Mouse (Mus musculus) lung, adult 18-20 months (tissue): ENCODE data around the gene Pth1r.

ENCODE experiments used
- DNase-seq, 2 experiments: peaks; one replicate each; pipeline ENCODE4 v3.0.0; 2022; ENCODE audit warnings: mixed read lengths in 2 of 2

Gene Pth1r

DNA sequence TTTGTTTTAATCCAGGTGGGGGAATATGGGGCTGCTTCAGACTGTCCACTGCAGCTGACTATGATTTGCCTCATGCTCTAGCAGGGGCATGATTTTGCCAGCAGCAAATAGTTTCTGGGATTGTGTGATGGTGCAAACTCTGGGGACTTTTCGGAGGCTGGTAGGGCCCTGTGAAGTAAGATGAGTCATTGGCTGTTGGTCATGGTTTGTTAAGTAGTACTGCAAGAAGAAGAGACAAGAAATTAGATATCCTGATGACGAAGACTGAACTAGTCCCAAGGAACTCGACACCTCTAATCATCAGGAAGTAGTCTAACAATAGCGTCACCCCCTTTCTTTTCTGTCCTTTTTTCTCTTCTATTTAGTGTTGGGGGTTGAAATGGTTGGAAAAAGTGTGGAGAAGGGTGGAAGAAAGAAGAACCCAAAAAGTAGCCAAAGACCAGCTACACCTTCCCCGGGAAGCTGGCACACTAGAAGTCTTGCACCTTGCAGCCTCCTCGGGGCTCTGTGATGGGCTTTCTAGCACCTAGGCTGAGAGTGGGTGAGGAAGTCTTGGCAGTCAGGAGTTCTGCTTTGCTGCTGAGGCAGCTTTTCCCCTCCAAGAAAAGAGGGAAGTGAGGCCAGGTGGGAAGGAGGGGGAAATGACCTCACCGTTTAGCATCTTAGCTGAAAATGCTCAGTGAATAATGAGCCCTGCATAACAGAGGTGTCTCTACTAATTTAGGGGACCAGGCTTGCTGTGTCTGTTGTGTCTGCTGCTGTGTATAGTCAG, 66.0 kb downstream of the Pth1r start:
- DNase-seq = no peak

GRCm38 (mm10) chr9:110678886-110679285, 68.1 kb downstream of the Pth1r start:
- DNase-seq = no peak

DNA sequence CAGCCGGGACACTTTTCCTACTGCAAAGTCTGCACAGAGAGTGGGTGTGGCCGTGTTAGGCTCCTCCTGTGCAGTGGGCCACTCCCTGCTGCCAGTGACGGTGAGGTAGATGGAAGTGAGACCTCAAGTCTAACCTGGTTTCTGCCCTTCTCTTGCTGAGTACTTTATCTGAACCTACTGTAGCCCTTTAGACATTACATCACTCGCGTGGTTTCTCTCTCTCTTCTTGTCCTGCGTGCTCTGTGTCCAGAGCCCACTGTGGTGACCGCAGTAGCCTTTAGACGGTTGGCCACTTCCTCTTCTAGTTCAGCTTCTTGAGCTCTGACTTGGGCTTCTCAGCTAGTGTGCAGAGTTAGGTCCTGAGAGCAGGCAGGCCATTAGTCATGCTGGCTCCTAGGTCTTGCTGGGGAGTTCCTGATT, 70.4 kb downstream of the Pth1r start:
- no peak for DNase-seq

DNA sequence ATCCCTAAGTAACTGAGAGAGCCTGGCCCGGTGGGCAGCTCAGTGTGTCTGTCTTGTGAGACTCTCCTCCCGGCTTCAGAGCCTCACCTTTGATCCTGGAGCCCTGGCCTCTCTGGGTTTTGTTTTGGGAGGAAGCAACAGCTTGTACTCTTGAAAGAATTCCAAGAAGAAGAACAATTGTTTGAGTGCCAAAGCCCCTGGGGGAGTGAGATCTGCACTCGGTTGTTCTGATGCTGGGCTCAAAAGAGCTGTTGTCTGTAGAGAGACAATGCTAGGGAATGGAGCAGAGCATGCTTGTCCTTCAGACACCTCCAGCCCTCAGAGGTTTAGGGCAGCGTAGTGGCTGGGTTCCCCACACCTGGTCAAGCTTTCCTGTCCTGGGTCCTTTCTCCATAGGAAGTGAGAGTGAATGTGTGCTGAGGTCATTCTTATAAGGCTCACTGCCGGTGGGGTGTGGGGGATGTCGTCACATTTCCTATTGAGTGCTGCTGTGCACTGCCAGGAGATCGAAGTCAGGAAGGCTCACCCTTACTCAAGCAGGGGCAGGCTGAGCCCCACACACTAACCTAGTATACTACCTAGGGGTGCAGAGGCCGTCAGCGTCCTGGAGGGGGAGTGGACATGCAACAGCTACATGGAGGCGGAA, 73.7 kb downstream of the Pth1r start:
- no peak for DNase-seq

GRCm38 (mm10) chr9:110672462-110673106, 74.4 kb downstream of the Pth1r start:
- DNase-seq = peak in 1 of 2 experiments; percentile 62
